Mouse (Mus musculus): Measurements from ENCODE around the gene Ddx46.
"Not testable (repeated sequence)": the region's sequence is repeated elsewhere in the genome, so short reads cannot be mapped to it uniquely, and the experiment has no call there.

Gene Ddx46

DNA sequence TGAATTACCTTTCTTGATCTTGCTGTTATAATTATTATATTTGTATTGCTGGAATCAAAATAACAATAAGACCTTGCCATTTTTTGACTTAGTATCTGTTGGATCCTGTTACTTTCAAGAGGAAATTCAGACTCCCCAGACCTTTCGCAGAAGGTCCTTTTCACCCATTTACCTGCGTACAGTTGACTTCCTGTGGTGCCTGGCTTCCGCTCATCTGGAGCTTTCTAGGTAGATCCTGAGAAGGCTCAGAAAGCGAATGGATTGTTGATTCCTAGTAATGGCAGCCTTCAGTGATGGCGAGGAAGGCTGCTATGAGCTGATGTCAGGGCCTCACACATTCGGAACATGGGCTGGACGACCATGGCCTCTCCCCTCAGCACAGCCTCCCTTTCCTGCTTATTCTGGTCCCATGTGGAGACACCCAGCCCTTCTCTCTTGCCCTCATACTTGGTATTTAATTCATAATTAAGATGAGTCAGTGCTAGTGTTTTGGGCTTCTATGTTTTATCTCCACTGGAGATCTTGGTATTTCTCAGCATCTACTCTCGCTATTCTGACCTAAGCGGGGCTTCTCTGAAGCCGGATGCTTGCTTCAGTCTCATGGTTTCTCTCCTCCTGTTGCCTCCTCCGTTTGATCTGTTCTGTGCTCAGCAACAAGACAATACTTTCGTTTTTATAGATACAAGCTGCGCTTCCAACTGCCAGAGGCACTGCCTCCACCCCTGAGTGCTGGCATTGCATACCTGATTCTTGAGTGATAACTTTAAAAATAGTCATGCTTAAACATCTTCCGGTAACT is 1.6 kb downstream of the Ddx46 start:
- in situ Hi-C loops (cut with MboI, MseI) = loop anchor here (5.0 kb wide), 1 partner anchor 34 kb away; no protein-coding TSS in a partner anchor

DNA sequence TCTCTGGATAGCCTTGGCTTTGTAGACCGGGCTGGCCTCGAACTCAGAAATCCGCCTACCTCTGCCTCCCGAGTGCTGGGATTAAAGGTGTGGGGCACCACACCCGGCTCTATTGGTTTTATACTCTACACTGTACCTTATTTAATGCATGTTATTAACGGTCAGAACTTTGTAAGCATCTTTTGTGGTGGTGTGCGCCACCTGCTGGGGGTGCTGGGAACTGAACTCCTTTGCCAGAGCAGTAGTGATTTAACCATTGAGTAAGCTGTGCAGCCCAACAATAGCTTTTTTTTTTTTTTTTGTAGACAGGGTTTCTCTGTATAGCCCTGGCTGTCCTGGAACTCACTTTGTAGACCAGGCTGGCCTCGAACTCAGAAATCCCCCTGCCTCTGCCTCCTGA is 5.7 kb downstream of the Ddx46 start:
- in situ Hi-C loops (cut with MboI, MseI) = not testable (repeated sequence)

DNA sequence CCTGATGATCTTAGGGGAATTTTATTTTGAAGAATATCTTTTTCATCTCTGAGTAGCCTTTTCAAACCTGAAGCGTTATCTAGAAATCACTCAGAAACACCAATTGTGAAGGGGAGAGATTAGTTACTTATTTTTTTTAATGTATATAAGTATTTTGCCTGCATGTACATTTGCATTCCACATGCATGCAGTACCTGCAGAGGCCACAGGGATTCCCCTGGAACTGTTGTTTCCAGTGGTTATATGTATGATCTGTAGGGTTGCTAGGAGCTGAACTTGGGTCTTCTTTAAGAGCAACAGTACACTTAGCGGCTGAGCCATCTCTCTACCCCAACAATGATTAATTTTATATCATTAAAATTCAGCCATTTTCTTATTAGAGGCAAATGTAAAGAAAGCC is 9.7 kb downstream of the Ddx46 start:
- in situ Hi-C loops (cut with MboI, MseI) = no loop called here

DNA sequence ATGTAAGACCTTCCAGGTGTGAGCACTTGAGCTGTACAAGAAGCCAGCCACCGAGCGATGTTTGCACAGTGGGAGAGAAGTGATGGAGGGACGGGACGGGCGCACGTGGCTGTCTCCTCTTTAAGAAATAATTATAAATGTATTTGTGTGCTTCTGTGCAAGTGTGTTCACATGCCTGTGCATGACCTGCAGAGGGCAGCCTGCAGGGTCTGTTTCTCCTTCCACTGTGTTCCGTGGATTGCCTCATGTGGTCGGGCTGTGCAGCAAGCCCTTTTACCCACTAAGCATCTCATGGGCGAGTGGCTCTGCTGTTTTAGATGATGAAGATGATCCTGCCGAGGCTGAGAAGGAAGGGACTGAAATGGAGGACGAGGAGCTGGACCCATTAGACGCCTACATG is 15.3 kb downstream of the Ddx46 start:
- in situ Hi-C loops (cut with MboI, MseI) = loop anchor here (5.0 kb wide), 1 partner anchor 37 kb away; no protein-coding TSS in a partner anchor

DNA sequence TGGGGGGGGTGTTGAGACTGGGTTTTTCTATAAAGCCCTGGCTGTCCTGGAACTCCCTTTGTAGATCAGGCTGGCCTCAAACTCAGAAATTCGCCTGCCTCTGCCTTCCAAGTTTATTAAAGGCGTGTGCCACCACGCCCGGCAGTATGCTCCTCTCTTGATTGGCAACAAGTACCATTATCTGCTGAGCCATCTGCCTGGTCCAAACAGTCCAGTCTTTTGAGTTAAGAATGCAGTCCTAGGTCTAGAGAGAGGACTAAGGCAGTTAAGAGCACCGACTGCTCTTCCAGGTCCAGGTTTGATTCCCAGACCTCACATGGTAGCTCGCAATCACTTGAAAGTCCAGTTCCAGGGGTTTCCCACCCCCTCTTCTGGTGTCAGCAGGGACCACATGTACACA is 16.2 kb downstream of the Ddx46 start:
- in situ Hi-C loops (cut with MboI, MseI) = loop anchor here (5.0 kb wide), 1 partner anchor 36 kb away; no protein-coding TSS in a partner anchor

DNA sequence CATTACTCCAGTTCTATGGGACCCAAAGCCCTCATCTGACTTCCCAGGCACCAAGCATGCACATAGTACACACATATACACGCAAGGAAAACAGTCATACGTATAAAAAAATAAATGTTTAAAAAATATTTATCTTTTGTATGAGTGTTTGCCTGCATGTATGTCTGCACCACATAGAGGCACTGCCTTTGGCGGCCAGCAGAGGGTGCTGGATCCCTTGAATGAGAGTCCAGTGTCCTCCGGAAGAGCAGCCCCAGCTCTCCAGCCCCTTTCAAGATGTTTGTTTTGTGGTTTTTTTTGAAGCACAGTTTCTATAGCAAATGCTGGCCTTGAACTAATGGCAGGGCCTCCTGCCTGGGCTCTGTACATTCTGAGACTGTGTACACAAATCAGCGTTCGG is 33.7 kb downstream of the Ddx46 start:
- in situ Hi-C loops (cut with MboI, MseI) = no loop called here

DNA sequence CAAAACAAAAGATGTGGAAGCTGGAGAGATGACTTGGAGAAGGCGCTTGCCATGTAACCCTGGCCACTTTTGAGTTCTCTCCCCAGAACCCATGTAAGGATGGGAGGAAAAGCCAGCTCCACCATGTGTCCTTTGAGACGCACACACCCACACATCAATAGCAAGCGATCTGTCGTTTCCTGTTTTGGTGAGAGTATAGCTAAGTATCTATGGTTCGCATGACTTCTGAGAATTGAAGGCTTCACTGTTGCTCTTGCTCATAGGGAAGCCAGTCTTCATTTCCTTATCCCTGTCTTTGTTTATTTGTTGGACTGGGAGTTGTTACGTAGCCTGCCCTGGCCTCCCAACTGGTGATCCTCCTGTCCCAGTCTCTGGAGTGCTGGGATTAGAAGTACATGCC is 37.9 kb downstream of the Ddx46 start:
- in situ Hi-C loops (cut with MboI, MseI) = loop anchor here (10.0 kb wide), 1 partner anchor 438 kb away; no protein-coding TSS in a partner anchor

DNA sequence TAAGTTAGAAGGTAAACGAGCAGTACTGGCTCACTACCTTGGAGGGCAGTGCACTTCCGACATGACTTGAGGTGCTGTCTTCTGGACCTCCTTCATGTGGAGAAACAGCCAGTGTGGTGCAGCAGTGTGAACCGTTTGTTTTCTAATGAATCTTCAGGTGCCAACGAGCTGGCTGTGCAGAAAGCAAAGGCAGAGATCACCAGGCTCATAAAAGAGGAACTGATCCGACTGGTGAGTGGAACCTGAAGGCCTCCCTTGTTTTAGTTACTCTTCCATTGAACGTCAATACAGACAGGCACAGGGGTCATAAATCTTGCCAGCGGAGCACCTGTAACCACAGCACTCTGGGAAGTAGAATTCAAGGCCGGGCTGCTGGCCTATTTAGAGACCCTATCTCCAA is 42.5 kb downstream of the Ddx46 start:
- in situ Hi-C loops (cut with MboI, MseI) = loop anchor here (10.0 kb wide), 1 partner anchor 443 kb away; no protein-coding TSS in a partner anchor

DNA sequence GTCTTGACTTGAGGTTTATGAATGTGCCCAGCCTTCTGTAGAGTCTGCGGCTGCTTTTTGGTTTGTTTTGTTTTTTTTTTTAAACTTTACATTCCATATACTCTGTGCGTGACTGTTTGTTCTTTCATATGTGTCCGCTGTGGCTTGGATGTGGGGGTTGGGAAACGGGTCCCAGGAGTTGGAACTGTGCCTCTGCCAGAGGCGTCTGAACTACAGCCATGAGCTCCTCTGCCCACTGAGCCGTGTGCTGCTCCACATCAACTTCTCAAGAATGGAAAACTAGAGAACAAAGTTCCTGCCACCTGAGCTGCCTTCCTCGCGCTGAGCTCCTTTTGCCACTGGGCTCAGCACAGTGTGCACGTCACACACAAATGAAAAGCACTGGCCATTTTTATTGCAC is 47.4 kb downstream of the Ddx46 start:
- in situ Hi-C loops (cut with MboI, MseI) = no loop called here

DNA sequence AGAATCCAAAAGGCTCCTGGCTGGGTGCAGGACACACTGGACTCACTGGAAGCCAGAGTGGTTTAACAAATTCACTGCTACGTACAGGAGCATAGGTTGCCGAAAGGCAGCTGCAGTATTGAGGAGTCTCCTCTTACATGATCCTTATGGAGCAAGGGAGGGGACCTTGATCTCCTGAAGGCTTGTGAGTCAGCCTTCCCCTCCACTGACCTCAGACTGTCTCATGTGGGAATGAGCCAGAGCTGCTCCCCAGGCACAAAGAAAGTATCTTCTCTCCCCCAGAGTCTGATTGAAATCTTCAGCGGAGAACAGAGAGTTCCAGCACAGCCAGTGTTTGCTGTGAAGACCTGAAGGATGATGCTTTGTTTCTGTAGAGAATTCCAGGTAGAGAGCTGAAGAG is 48.8 kb downstream of the Ddx46 start:
- in situ Hi-C loops (cut with MboI, MseI) = no loop called here

DNA sequence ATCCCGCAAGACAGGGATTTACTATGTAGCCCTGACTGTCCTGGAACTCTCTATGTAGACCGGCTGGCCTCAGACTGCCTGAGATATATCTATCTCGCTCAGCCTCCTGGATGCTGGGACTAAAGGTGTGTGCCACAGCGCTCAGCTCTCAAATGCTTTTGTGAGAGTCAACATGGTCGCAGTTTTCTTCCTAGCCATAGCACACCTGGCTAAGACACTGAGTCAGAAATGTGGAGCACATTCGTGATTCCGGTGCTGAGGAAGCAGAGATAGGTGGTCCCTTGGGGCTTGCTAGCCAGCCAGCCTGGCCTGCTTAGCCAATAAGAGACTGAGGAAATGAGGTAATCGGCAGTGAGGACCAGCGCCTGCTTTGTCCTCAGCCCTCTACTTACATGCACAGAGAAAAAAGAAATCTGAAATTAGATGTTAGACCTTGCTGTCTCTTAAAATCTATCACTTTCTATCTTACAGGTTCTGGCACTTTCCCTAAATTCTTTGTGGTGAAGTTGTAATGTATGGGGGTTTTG is 51.3 kb downstream of the Ddx46 start:
- in situ Hi-C loops (cut with MboI, MseI) = loop anchor here (5.0 kb wide), 1 partner anchor 34 kb away; no protein-coding TSS in a partner anchor

DNA sequence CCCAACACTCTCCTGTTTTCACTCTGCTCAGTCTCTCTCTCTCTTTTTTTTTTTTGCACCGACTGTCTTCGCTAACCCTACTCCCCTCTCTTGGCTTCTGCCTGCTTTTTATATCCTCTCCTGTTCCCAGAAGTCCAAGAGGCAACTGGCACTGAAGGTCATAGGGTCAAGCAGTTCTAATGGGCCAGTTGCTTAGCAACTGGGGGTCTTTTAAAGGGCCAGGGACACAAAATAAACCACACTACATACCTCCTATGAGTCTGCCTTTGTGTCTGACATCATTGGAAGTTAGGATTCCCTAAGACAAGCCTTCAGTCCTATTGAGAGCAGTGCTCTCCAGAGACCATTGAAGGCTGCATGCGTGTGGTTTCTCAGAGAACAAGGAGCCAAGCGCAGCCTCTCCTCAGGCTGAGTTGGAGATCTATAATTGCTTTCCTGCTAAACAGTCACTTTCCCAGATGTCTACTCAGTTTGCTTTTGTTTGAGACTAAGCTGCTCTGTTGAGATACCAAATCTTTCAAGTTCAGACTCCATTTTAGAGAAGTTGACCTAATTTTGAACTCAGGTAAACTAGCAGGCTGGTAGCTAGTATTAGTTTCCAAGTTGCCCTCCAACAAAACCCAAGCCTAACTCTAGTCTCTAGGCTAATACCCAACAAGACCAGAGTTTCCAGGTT is 53.2 kb downstream of the Ddx46 start:
- in situ Hi-C loops (cut with MboI, MseI) = loop anchor here (5.0 kb wide), 1 partner anchor 36 kb away; no protein-coding TSS in a partner anchor

DNA sequence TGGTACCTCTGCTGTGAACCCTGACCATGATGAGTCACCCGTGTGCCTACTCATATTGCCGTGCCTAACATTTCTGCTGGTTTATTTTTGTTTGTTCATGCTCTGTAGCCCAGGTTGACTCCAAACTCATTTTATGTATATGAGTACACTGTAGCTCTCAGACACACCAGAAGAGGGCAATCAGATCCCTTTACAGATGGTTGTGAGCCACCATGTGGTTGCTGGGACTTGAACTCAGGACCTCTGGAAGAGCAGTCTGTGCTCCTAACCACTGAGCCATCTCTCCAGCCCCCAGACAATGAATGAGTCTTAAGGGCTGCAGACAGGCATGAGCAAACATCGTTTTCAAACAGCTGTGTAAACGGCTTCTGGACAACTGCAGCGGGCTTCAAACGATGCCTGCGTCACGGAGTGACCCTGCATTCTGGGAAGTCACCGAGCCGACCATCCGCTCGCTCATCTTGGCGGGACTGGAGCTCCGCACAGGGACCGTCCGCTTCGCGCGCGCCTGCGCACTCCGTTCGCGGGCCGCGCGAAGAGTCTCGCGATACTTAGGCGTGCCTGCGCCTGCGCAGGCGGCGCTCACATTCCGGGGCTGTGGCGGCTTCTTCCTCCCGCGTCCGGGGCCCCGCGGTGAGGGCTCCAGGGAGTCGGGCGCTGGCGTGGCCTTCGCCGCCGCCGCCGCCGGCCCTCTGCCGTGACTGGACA is 57.9 kb downstream of the Ddx46 start, which contains the start of gene B230219D22Rik:
Gene B230219D22Rik, plus strand, starts transcription at position 590 of the 708 bp plus-strand sequence.
- in situ Hi-C loops (cut with MboI, MseI) = no loop called here

DNA sequence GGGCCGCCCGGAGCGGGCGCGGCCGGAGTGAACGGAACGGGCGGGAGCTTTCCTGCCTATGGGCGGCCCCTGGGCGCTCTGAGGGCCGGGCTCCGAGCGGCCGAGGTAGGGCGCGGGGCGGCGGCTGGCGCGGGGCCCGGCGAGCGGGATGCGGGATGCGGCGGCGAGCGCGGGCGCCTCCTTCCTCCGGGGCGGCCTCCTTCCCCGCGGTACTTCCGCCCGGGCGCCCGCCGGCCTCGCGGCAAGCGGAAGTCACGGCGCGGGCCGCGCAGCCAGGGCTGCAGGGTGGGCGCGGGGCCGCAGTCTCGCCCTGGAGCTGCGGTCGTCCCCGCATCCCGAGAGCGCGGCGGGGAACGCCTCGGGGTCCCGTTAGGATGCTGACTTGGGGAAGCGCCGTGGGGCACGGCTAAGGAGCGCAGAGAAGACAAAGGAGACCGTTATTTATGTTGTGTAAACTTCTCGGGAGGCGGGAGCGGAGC is 58.5 kb downstream of the Ddx46 start:
- in situ Hi-C loops (cut with MboI, MseI) = no loop called here

DNA sequence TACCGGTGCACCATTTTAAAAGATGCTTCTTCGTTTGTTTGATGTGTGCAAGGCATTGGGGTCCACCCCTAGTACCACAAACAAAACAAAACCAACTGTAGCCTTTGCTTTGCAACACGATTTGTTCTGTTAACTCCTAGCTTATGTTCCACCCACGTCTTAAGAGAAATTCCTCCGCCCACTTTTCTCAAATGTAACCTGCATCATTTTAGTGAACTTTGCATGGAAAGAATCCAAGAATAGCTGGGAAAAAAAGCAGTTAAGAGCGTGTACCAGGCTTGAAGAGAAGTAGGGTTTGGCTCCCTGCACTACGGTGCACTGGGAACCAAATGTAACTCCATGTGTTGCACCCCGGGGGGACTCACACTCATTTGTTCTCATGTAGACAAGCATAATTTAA is 59.3 kb downstream of the Ddx46 start:
- in situ Hi-C loops (cut with MboI, MseI) = no loop called here

DNA sequence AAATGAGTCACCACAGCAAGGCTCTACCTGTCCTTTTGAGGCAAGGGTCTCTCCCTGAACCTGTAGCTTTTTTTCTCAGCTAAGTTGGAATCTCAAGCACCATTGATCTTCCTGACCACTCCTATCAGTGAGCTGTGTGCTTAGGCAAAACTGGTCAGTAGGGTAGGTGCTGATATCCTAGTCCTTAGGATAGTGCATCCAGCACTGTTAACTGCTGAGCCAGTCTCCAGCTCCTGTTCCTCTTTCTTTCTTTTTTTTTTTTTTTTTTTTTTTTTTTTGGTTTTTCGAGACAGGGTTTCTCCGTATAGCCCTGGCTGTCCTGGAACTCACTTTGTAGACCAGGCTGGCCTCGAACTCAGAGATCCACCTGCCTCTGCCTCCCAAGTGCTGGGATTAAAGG is 61.2 kb downstream of the Ddx46 start:
- in situ Hi-C loops (cut with MboI, MseI) = not testable (repeated sequence)

DNA sequence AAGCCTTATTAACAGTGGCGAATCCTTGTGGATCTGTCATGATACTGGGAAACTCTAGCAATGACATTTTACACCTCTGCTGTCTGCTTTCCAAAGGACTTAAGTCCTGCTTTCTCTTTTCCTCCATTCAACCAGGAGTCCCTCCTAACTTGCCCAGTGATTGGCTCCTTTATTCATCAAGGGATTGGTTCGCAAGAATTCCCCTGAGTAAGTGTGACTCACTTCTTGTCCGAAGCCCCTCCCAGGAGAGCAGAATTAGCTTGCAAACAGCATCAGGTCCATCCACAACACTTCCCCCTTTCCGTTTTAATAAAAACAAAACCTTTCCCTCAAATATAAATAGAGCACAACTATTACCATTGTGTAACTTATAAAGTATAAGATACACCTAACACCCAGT is 69.5 kb downstream of the Ddx46 start:
- in situ Hi-C loops (cut with MboI, MseI) = no loop called here

DNA sequence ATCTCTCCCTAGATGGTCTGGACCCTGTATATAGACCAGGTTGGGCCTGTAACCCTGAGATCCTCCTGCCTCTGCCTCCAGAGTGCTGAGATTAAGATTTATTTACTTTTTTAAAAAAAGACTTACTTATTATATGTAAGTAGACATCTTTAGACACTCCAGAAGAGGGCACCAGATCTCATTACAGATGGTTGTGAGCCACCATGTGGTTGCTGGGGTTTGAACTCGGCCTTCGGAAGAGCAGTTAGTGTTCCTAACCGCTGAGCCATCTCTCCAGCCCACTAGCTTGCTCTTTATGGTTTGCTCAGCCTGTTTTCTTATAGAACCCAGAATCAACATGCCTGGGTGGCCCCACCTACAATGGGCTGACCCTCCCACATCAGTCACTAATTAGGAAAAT is 78.0 kb downstream of the Ddx46 start:
- in situ Hi-C loops (cut with MboI, MseI) = no loop called here

DNA sequence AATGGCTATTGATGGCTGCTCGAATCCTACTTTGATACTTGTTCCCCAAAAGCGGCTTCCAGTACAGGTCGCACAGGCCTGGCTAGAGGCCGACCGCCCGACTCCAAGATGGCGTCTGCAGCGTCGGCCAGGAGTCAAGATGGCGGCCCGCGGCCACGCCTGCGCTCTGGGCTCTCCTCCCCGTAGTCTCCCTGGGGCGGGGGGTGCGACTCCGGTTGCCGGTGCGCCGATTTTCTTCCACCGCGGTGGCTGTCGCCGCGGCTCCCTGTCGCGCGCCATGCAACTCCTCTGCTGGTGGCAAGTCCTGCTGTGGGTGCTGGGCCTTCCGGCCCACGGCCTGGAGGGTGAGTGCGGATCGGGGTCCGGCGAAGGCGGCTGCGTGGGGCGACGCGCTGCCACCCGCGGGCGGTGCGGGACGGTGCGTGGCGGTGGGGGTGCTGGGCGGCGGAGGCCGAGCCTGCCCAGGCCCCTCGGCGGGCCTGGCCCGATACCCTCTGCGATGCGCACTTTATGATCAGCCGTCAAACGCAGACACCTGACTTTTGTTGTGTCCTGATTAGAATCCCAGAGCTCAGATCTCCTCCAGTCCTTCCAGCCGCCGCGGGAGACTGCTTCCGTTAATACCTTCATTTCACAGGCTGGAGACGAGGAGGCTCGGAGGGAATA is 79.8 kb downstream of the Ddx46 start, which contains the start of gene Txndc15:
Gene Txndc15, plus strand, starts transcription at position 150 of the 666 bp plus-strand sequence.
- in situ Hi-C loops (cut with MboI, MseI) = no loop called here

DNA sequence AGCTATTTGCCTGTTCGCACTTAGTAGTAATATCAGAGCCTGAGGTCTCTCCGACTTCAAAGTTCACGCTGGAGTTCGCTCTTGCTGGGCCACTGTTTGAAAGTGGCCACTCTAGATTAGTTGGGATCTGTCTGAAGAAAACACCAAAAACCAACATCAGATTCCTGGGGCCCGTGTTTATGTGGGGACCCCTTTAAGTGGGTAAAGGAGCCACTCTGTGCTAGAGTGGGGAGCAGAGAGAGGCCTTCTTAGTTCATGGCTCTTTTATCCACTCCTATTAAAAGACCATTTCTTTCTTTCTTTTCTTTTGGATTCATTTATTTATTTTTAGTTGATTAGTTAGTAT is 80.3 kb downstream of the Ddx46 start:
- in situ Hi-C loops (cut with MboI, MseI) = no loop called here

DNA sequence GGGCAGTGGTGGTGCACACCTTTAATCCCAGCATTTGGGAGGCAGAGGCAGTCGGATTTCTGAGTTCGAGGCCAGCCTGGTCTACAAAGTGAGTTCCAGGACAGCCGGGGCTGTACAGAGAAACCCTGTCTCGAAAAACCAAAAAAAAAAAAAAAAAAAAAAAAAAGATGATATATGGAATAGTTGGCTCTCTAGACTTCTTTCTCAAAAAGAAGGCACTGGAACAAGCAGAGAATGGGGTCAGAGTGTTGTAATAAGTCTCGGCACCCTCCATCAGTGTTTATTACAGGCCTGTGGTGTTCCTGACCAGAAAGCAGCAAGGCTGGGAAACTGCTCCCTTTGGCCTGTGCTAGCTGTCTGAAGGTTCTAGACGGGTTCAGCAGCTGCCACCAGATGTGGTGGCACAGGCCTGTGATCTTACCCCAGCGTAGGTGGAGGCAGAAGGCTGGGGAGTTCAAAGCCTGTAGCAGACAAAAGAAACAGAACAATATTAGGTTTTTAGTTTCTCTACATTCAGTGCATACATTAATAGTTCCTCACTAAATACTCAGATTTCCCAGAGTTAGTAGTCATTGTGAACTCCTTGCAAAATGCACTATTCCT is 81.2 kb downstream of the Ddx46 start:
- in situ Hi-C loops (cut with MboI, MseI) = no loop called here

Measured in T-helper 1 cell (primary cell).